Mouse (Mus musculus): Measurements from ENCODE around the gene Lzts3.
A peak's percentile ranks its signal among the peaks of the same experiment; 100 is the strongest.

- TF ChIP-seq CTCF (IDR thresholded peaks at IDR 0.05; ENCODE audit: borderline replicate concordance, control insufficient read depth, extremely low read depth, insufficient read depth, low read length, poor library complexity) (0 out of 2 replicates have a peak, but pooled peaks have one; percentile 28), POLR2A (IDR thresholded peaks at IDR 0.05; ENCODE audit: control insufficient read depth, extremely low read depth, insufficient read depth, low read length, poor library complexity) (0 out of 2 replicates have a peak, but pooled peaks have one; percentile 20)
Observed at GRCm38 (mm10) chr2:130635847-130636246, 6.8 kb downstream of the Lzts3 start.

Measured in thymus, adult 2 months (tissue).